Mouse (Mus musculus): ENCODE results near the gene Tmem53.

DNA sequence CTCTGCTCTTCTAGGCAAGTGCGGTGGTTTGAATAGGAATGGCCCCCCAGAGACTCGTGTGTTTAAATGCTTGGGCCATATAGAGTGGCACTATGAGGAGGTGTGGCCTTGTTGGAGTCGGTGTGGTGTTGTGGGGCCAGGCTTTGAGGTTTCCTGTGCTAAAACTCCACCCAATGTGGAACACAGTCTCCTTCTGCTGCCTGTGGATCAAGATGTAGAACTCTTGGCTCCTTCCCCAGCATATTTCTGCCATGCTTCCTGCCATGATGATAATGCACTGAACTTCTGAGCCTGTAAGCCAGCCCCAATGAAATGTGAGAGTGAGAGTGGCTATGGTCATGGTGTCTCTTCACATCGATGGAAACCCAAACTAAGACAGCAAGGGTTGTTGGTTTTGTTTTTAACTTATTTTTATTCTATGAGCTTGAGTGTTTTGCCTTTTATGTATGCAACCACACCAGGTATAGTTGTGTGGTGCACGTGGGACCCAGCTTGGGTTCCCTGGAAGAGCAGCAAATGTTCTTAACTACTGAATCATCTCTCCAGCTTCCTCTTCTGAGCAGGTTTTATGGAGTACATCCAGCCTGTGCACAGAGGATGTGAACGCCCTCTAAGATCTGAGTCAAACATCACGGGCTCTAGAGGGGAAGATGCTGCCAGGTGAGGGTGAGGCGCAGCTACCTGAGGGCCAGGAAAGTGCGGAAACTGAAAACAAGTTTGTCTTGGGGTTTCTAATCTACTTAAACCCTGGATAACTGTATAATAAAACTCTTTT, 30.8 kb upstream of the Tmem53 start:
- no peak for TF ChIP-seq POLR2A (IDR thresholded peaks at IDR 0.05; ENCODE audit: extremely low read depth, insufficient read depth, low read length)
- TF ChIP-seq CTCF (IDR thresholded peaks at IDR 0.05; ENCODE audit: low read depth, low read length) = no peak

All from liver, adult 2 months (tissue).